Comparison of ENCODE assay signal across 9 mouse cellular contexts in genomic region chr6:87788896-87789587, GRCm38 (mm10). TPM values are rescaled to one million over a fixed set of nuclear protein-coding genes. Genes with fewer than 3 reads are reported as not detected.
DNase-seq lines count a peak whose midpoint lies in the region; ATAC-seq and TF ChIP-seq lines count a peak whose summit lies in the region.
"Had no signal": no experiment of that assay in that cellular context is flagged by ENCODE, and none has a peak within 500 bp of the region (broad histone marks: within the 10 kb centered on the region; RNA-seq: fewer than 3 reads in every experiment).

No protein-coding gene starts in this region.

- no peak for TF ChIP-seq POLR2A in kidney, adult 2 months (IDR thresholded peaks at IDR 0.05; ENCODE audit: low read depth, low read length)

- H3K27me3 ChIP-seq in kidney, adult 2 months (replicated peaks; ENCODE audit: control insufficient read depth, insufficient read depth, low read length): no peaks in the 10 kb centered on the region
- H3K27me3 ChIP-seq in stomach, postnatal 0 days (ENCODE audit: control insufficient read depth, insufficient read depth, low read length): no peaks in the 10 kb centered on the region
- H3K27me3 ChIP-seq: hindbrain, embryonic 15.5 days had no signal

- peak; percentile 33 for DNase-seq in left cerebral cortex, postnatal 4 days
- no peak for DNase-seq in left cerebral cortex, postnatal 25 days (ENCODE audit: low spot score in 2 of 2)
- peak; percentile 75 for DNase-seq in kidney, adult 2 months
- DNase-seq in lung, postnatal 10 days: peak; percentile 57
- peak; percentile 90 for DNase-seq in stomach, postnatal 0 days (ENCODE audit: low spot score)
- DNase-seq in cerebellum, adult 8-10 months: no peak
- DNase-seq in right cerebral cortex, postnatal 10 days (ENCODE audit: low spot score in 2 of 2): no peak

- 0 out of 2 replicates have a peak, but pooled peaks cover 2% of the 10 kb centered on the region for H3K4me1 ChIP-seq in kidney, adult 2 months (ENCODE audit: control insufficient read depth, insufficient read depth, low read length)
- H3K4me1 ChIP-seq in stomach, postnatal 0 days (replicated peaks; ENCODE audit: control insufficient read depth, insufficient read depth): peaks cover 2% of the 10 kb centered on the region; the same call in 1 of the 2 replicates

- WGBS in kidney, adult 2 months: 29% methylated on average over 5 of the region's 5 CpGs
- WGBS in stomach, postnatal 0 days: 34% methylated on average over 5 of the region's 5 CpGs

- intact Hi-C loops in left cerebral cortex, postnatal 4 days (cut with DNase I): no loop called here
- intact Hi-C loops in left cerebral cortex, postnatal 25 days (cut with DNase I): no loop called here

- no peaks in the 10 kb centered on the region; the same call in 1 of the 2 replicates for H3K36me3 ChIP-seq in kidney, adult 2 months (ENCODE audit: control insufficient read depth, insufficient read depth, low read length)
- no peaks in the 10 kb centered on the region for H3K36me3 ChIP-seq in stomach, postnatal 0 days (ENCODE audit: control insufficient read depth, insufficient read depth, low read length)

- no peak overlapping the region for H3K4me2 ChIP-seq in stomach, postnatal 0 days (replicated peaks; ENCODE audit: low read depth)
- H3K4me2 ChIP-seq: hindbrain, embryonic 15.5 days had no signal

- no peak overlapping the region for H3K27ac ChIP-seq in kidney, adult 2 months (ENCODE audit: insufficient read depth, low read depth, low read length)
- peak overlapping the region; percentile 86 for H3K27ac ChIP-seq in stomach, postnatal 0 days (replicated peaks)
- H3K27ac ChIP-seq: hindbrain, embryonic 15.5 days had no signal

- H3K9ac ChIP-seq in stomach, postnatal 0 days (ENCODE audit: low read length): 0 out of 2 replicates have a peak overlapping the region, but pooled peaks have one; percentile 8
- H3K9ac ChIP-seq: hindbrain, embryonic 15.5 days had no signal

- H3K4me3 ChIP-seq in kidney, adult 2 months (ENCODE audit: insufficient read depth, low read depth, low read length): no peak overlapping the region
- H3K4me3 ChIP-seq in stomach, postnatal 0 days (ENCODE audit: low read depth, low read length): no peak overlapping the region
- H3K4me3 ChIP-seq: hindbrain, embryonic 15.5 days had no signal

- no peaks in the 10 kb centered on the region for H3K9me3 ChIP-seq in stomach, postnatal 0 days (ENCODE audit: control insufficient read depth, low read length)
- H3K9me3 ChIP-seq: hindbrain, embryonic 15.5 days had no signal

- ATAC-seq in common myeloid progenitor, adult 5-6 weeks (replicated peaks; ENCODE audit: low read depth, poor library complexity, severe bottlenecking): peak; percentile 45
- ATAC-seq in stomach, postnatal 0 days (ENCODE audit: low FRiP score, low TSS enrichment): peak; percentile 85

- TF ChIP-seq EP300 in stomach, postnatal 0 days (optimal IDR thresholded peaks at IDR 0.05): no peak

- TF ChIP-seq CTCF in kidney, adult 2 months (conservative IDR thresholded peaks at IDR 0.05; ENCODE audit: insufficient read depth, insufficient read length, low read depth, low read length): no peak
- no peak for TF ChIP-seq CTCF in stomach, postnatal 0 days (IDR thresholded peaks at IDR 0.05; ENCODE audit: low read depth)

RNA-seq across cellular contexts. Expression of gene Gp9, which starts 11.2 kb away (rescaled TPM):
- total RNA-seq in left cerebral cortex, postnatal 4 days (2021): not detected
- total RNA-seq in left cerebral cortex, postnatal 25 days (2021): 1 to 10 TPM in 1 of 2 experiments, under 1 TPM in 1; 0.92 to 1.1 TPM
- total RNA-seq in common myeloid progenitor, adult 5-6 weeks (2017): 13.4 and 14.6 TPM in 2 replicates
- 0.66 and 1.1 TPM in 2 replicates for polyA plus RNA-seq in kidney, adult 2 months (2012; rRNA removed)
- polyA plus RNA-seq in stomach, postnatal 0 days (2015; fragmentation: Nextera tagmentation; extraction: Ambion mirVana): 0.38 and 0.40 TPM in 2 replicates

RNA-seq across cellular contexts. Expression of gene Rab43, which starts 22.9 kb away (rescaled TPM):
- 10 to 100 TPM; 15.2 to 21.8 TPM for total RNA-seq in left cerebral cortex, postnatal 4 days (2021)
- 10 to 100 TPM; 18.6 to 19.8 TPM for total RNA-seq in left cerebral cortex, postnatal 25 days (2021)
- total RNA-seq in common myeloid progenitor, adult 5-6 weeks (2017): 7.1 and 10.1 TPM in 2 replicates
- 49.5 and 52.0 TPM in 2 replicates for polyA plus RNA-seq in kidney, adult 2 months (2012; rRNA removed)
- polyA plus RNA-seq in stomach, postnatal 0 days (2015; fragmentation: Nextera tagmentation; extraction: Ambion mirVana): 12.6 and 13.4 TPM in 2 replicates

RNA-seq across cellular contexts. Expression of gene Gm45140, which starts 46.6 kb away (rescaled TPM):
- total RNA-seq in left cerebral cortex, postnatal 4 days (2021): 1 to 10 TPM; 3.7 to 4.0 TPM
- total RNA-seq in left cerebral cortex, postnatal 25 days (2021): 1 to 10 TPM; 1.4 to 1.9 TPM
- 16.3 and 25.1 TPM in 2 replicates for total RNA-seq in common myeloid progenitor, adult 5-6 weeks (2017)
- 0.53 and 0.77 TPM in 2 replicates for polyA plus RNA-seq in kidney, adult 2 months (2012; rRNA removed)
- 1.3 and 1.9 TPM in 2 replicates for polyA plus RNA-seq in stomach, postnatal 0 days (2015; fragmentation: Nextera tagmentation; extraction: Ambion mirVana)

RNA-seq across cellular contexts. Expression of gene Isy1, which starts 49.6 kb away (rescaled TPM):
- total RNA-seq in left cerebral cortex, postnatal 4 days (2021): 10 to 100 TPM; 29.1 to 30.1 TPM
- 10 to 100 TPM; 27.6 to 31.2 TPM for total RNA-seq in left cerebral cortex, postnatal 25 days (2021)
- 140 and 162 TPM in 2 replicates for total RNA-seq in common myeloid progenitor, adult 5-6 weeks (2017)
- 14.1 and 18.4 TPM in 2 replicates for polyA plus RNA-seq in kidney, adult 2 months (2012; rRNA removed)
- polyA plus RNA-seq in stomach, postnatal 0 days (2015; fragmentation: Nextera tagmentation; extraction: Ambion mirVana): 24.6 and 27.5 TPM in 2 replicates

RNA-seq across cellular contexts. Expression of gene Efcc1, which starts 58.4 kb away (rescaled TPM):
- 1 to 10 TPM; 3.4 to 6.2 TPM for total RNA-seq in left cerebral cortex, postnatal 4 days (2021)
- total RNA-seq in left cerebral cortex, postnatal 25 days (2021): 1 to 10 TPM; 3.4 to 4.5 TPM
- total RNA-seq in common myeloid progenitor, adult 5-6 weeks (2017): 5.4 and 9.5 TPM in 2 replicates
- polyA plus RNA-seq in kidney, adult 2 months (2012; rRNA removed): 2.7 and 3.0 TPM in 2 replicates
- polyA plus RNA-seq in stomach, postnatal 0 days (2015; fragmentation: Nextera tagmentation; extraction: Ambion mirVana): 1.1 and 1.4 TPM in 2 replicates

Comparison
In these comparisons a context has a peak if more than half of its experiments do, and no peak if none do; other contexts are left out.
1. DNase-seq: peak in left cerebral cortex, postnatal 4 days (single experiment), kidney, adult 2 months (single experiment), lung, postnatal 10 days (single experiment) and stomach, postnatal 0 days (single experiment); none in left cerebral cortex, postnatal 25 days (0 of 2), cerebellum, adult 8-10 months (single experiment) and right cerebral cortex, postnatal 10 days (0 of 2).